In the genomic region with DNA sequence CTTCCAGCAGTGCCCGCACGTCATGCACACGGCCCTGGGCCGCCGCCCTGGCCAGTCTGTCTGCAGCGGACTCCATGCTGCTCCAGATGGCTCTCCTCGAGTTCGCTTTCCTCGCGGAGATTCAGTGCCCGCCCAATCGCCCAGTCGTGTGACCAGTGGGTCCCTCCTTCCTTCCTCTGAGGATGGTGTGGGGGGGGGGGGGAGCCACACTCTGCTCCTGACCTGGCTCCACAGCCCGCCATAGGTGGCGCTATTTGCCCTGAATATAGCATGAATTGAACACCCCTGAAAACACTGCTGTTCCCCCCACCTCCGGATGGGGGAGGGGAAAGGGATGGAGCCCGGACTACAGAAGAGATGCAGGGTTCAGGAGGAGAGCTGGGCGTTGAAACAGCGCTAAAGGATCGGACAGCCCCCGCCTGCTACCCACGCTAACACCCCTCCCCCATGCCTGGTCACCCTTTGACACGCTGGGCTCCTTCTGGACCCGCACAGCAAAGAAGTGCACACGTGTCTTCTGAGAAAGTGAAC, we compare ENCODE assay signal across 8 mouse cellular contexts. TPM values are rescaled to one million over a fixed set of nuclear protein-coding genes. Genes with fewer than 3 reads are reported as not detected.
DNase-seq lines count a peak whose midpoint lies in the region; ATAC-seq and TF ChIP-seq lines count a peak whose summit lies in the region.

No protein-coding gene starts in this region.

- peaks cover 71% of the 10 kb centered on the region for H3K27me3 ChIP-seq in heart, embryonic 12.5 days (replicated peaks)
- peaks cover 87% of the 10 kb centered on the region for H3K27me3 ChIP-seq in limb, embryonic 13.5 days
- peaks cover 79% of the 10 kb centered on the region for H3K27me3 ChIP-seq in midbrain, postnatal 0 days (ENCODE audit: insufficient read depth, low read length)

- peaks cover 5% of the 10 kb centered on the region for H3K4me1 ChIP-seq in heart, embryonic 12.5 days (replicated peaks)
- peaks cover 8% of the 10 kb centered on the region; the same call in 1 of the 2 replicates for H3K4me1 ChIP-seq in limb, embryonic 13.5 days
- H3K4me1 ChIP-seq in midbrain, postnatal 0 days (ENCODE audit: insufficient read depth, low read length) = no peaks in the 10 kb centered on the region; the same call in 1 of the 2 replicates

- H3K9ac ChIP-seq in heart, embryonic 12.5 days = no peak overlapping the region
- no peak overlapping the region for H3K9ac ChIP-seq in limb, embryonic 13.5 days
- no peak overlapping the region for H3K9ac ChIP-seq in midbrain, postnatal 0 days (replicated peaks; ENCODE audit: low read length, poor library complexity, severe bottlenecking)

- peak; percentile 64; the same call in 1 of the 2 replicates for ATAC-seq in heart, embryonic 12.5 days (ENCODE audit: insufficient number of reproducible peaks, low FRiP score)
- peak; percentile 40 for ATAC-seq in limb, embryonic 13.5 days (ENCODE audit: low FRiP score, low read depth)
- ATAC-seq in midbrain, postnatal 0 days (ENCODE audit: low FRiP score) = 0 out of 2 replicates have a peak, but pooled peaks have one; percentile 44

- no peak overlapping the region for H3K27ac ChIP-seq in heart, embryonic 12.5 days (ENCODE audit: poor library complexity, severe bottlenecking)
- no peak overlapping the region for H3K27ac ChIP-seq in limb, embryonic 13.5 days
- no peak overlapping the region for H3K27ac ChIP-seq in midbrain, postnatal 0 days (ENCODE audit: low read depth, low read length)

- no peaks in the 10 kb centered on the region for H3K36me3 ChIP-seq in heart, embryonic 12.5 days
- no peaks in the 10 kb centered on the region for H3K36me3 ChIP-seq in limb, embryonic 13.5 days
- no peaks in the 10 kb centered on the region for H3K36me3 ChIP-seq in midbrain, postnatal 0 days (ENCODE audit: insufficient read depth, low read length)

- H3K4me2 ChIP-seq in heart, embryonic 12.5 days = peak overlapping the region; percentile 56
- no peak overlapping the region; the same call in 1 of the 2 replicates for H3K4me2 ChIP-seq in limb, embryonic 13.5 days (replicated peaks)
- no peak overlapping the region for H3K4me2 ChIP-seq in midbrain, postnatal 0 days (ENCODE audit: low read depth, low read length, poor library complexity, severe bottlenecking)

- peak overlapping the region; percentile 22 for H3K4me3 ChIP-seq in heart, embryonic 12.5 days
- H3K4me3 ChIP-seq in limb, embryonic 13.5 days = no peak overlapping the region
- no peak overlapping the region for H3K4me3 ChIP-seq in midbrain, postnatal 0 days (ENCODE audit: low read depth, low read length)

- WGBS in heart, embryonic 12.5 days = under 1% methylated on average over 25 of the region's 25 CpGs
- under 1% methylated on average over 25 of the region's 25 CpGs for WGBS in limb, embryonic 13.5 days
- WGBS in midbrain, postnatal 0 days = 1% methylated on average over 25 of the region's 25 CpGs

- peak; percentile 60 to 79 for DNase-seq in adrenal gland, adult (ENCODE audit: inconsistent age in 2 of 2, low spot score in 1 of 2)
- DNase-seq in adrenal gland, postnatal 4 days (ENCODE audit: low spot score in 2 of 2) = no peak
- DNase-seq in adrenal gland, postnatal 14 days = peak; percentile 49
- DNase-seq in midbrain, postnatal 0 days (ENCODE audit: low spot score) = peak; percentile 12
- no peak for DNase-seq in left cerebral cortex, adult 11 months (ENCODE audit: low spot score)
- DNase-seq in cerebellum, postnatal 4 days (ENCODE audit: low spot score in 2 of 2) = no peak

- no peaks in the 10 kb centered on the region for H3K9me3 ChIP-seq in heart, embryonic 12.5 days (replicated peaks)
- no peaks in the 10 kb centered on the region for H3K9me3 ChIP-seq in limb, embryonic 13.5 days
- H3K9me3 ChIP-seq in midbrain, postnatal 0 days (ENCODE audit: low read length) = no peaks in the 10 kb centered on the region

- peak; percentile 41 for TF ChIP-seq CTCF in midbrain, postnatal 0 days (IDR thresholded peaks at IDR 0.05)

RNA-seq across cellular contexts. Expression of a gene that starts 12.4 kb away (rescaled TPM):
- total RNA-seq in adrenal gland, postnatal 4 days (2021) = 1 to 10 TPM in 1 of 2 experiments, under 1 TPM in 1; 0.67 to 1.2 TPM
- 2.1 and 2.2 TPM in 2 replicates for total RNA-seq in adrenal gland, postnatal 14 days (2021)
- not detected in 2 replicates for polyA plus RNA-seq in heart, embryonic 12.5 days (2016; fragmentation: Nextera tagmentation; extraction: Ambion mirVana)
- polyA plus RNA-seq in limb, embryonic 13.5 days (2015; fragmentation: Nextera tagmentation; extraction: Ambion mirVana) = not detected in 2 replicates
- total RNA-seq in midbrain, postnatal 0 days (2014; rRNA removed) = not detected in 2 replicates
- polyA plus RNA-seq in midbrain, postnatal 0 days (2015; fragmentation: Nextera tagmentation; extraction: Ambion mirVana) = not detected in 2 replicates

RNA-seq across cellular contexts. Expression of a gene that starts 28.7 kb away (rescaled TPM):
- total RNA-seq in adrenal gland, postnatal 4 days (2021) = 1 to 10 TPM in 1 of 2 experiments, under 1 TPM in 1; 0.82 to 1.5 TPM
- 3.0 and 3.8 TPM in 2 replicates for total RNA-seq in adrenal gland, postnatal 14 days (2021)
- polyA plus RNA-seq in heart, embryonic 12.5 days (2016; fragmentation: Nextera tagmentation; extraction: Ambion mirVana) = 1.8 and 2.7 TPM in 2 replicates
- 2.3 and 2.4 TPM in 2 replicates for polyA plus RNA-seq in limb, embryonic 13.5 days (2015; fragmentation: Nextera tagmentation; extraction: Ambion mirVana)
- total RNA-seq in midbrain, postnatal 0 days (2014; rRNA removed) = 1.2 and 4.2 TPM in 2 replicates
- 2.1 and 2.8 TPM in 2 replicates for polyA plus RNA-seq in midbrain, postnatal 0 days (2015; fragmentation: Nextera tagmentation; extraction: Ambion mirVana)

Comparison
In these comparisons a context has a peak if more than half of its experiments do, and no peak if none do; other contexts are left out.
1. DNase-seq: peak in adrenal gland, adult (2 of 2), adrenal gland, postnatal 14 days (single experiment) and midbrain, postnatal 0 days (single experiment); none in adrenal gland, postnatal 4 days (0 of 2), left cerebral cortex, adult 11 months (single experiment) and cerebellum, postnatal 4 days (0 of 2).
2. Peak in every context shown above with its lines, with median percentiles within 50 percentile points of each other: ATAC-seq.